Mouse (Mus musculus): ENCODE measurements around the gene Atf3.

The Atf3 gene

GRCm38 (mm10) chr1:191193657-191194424 is 24.0 kb downstream of the Atf3 start:
- DNase-seq (ENCODE audit: extremely low read depth, insufficient read length, low spot score): no peak

DNA sequence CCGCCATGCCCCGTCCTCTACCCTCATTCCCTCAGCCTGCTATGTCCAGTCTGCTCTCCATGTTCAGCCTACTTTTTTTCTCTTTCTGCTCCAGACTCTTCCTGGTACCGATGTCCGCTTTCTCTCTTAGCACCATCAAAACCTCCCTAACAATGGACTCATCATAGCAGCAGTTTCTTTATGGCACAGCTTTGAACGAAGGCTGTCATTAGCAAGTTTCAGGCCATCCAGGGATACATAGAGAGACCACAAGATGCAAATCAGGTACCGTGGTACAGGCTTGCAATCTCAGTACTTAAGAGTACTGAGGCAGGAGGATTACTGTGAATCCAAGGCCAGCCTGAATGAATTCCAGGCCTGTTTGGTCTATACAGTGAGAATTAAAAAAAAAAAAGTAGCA is 25.1 kb downstream of the Atf3 start:
- DNase-seq (ENCODE audit: extremely low read depth, insufficient read length, low spot score): no peak

GRCm38 (mm10) chr1:191192213-191192612 is 25.6 kb downstream of the Atf3 start:
- no peak for DNase-seq (ENCODE audit: extremely low read depth, insufficient read length, low spot score)

DNA sequence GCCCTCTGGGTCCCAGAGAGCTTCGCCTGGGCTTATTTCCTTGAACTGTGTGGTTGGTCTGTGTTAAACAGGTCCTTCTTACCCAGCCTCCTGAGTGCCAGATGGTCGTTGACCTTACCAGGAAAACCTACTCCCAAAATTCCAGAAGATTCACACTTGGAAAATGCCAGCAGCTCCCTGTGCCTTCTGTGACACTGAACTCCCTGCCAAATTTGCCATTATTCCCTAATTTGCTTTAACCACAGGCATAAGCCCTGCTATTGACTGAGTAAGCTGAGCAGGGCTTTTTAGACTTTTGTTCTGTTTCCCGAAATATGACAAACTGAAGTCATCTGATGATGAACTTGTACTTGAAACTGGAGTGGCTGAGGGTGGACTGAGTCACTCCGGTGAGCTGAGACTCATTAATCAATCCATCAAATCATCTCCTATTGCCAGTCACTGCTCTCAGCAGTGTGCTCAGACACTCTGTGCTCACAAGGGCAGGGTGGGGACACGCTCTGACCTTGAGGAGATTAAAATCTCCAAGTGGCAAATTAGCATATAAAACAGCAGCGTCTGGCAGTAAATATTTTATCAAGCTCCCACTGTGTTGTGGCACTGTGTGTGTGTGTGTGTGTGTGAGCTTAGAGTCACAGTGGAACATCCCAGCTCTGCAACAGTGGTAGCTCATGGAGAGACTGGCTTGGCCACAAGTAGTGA is 28.0 kb downstream of the Atf3 start:
- no peak for DNase-seq (ENCODE audit: extremely low read depth, insufficient read length, low spot score)

GRCm38 (mm10) chr1:191186386-191186770 is 31.5 kb downstream of the Atf3 start:
- DNase-seq (ENCODE audit: extremely low read depth, insufficient read length, low spot score): no peak

GRCm38 (mm10) chr1:191185761-191186385 is 32.0 kb downstream of the Atf3 start:
- DNase-seq (ENCODE audit: extremely low read depth, insufficient read length, low spot score): no peak

DNA sequence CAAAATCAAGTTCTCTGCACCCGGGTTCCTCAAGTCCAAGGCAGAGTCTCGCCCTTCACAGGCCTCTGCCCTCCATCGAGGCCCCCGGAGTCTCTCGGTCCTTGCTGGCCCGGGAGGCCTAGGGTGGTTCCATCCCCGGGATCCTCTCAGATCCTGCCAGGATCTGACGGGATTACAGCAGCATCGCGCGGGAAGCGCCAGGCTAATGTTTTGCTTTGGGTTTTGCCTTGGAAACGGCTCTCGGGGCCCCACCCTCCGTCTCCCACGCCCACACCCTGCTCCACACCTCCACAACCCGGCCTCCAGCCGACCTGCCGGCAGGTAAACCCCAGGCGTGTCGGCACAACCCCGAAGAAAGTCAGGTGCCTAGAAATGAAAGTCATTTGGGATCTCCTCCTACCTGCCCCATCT is 33.0 kb downstream of the Atf3 start:
- DNase-seq (ENCODE audit: extremely low read depth, insufficient read length, low spot score): no peak

- no peak for DNase-seq (ENCODE audit: extremely low read depth, insufficient read length, low spot score)
Measured at GRCm38 (mm10) chr1:191184066-191184815, 33.6 kb downstream of the Atf3 start.

GRCm38 (mm10) chr1:191183163-191184065 is 34.4 kb downstream of the Atf3 start:
- no peak for DNase-seq (ENCODE audit: extremely low read depth, insufficient read length, low spot score)

GRCm38 (mm10) chr1:191182431-191183162 is 35.2 kb downstream of the Atf3 start:
- DNase-seq (ENCODE audit: extremely low read depth, insufficient read length, low spot score): no peak

GRCm38 (mm10) chr1:191181469-191182259 is 36.2 kb downstream of the Atf3 start:
- DNase-seq (ENCODE audit: extremely low read depth, insufficient read length, low spot score): no peak

GRCm38 (mm10) chr1:191180397-191180796 is 37.4 kb downstream of the Atf3 start:
- no peak for DNase-seq (ENCODE audit: extremely low read depth, insufficient read length, low spot score)

DNA sequence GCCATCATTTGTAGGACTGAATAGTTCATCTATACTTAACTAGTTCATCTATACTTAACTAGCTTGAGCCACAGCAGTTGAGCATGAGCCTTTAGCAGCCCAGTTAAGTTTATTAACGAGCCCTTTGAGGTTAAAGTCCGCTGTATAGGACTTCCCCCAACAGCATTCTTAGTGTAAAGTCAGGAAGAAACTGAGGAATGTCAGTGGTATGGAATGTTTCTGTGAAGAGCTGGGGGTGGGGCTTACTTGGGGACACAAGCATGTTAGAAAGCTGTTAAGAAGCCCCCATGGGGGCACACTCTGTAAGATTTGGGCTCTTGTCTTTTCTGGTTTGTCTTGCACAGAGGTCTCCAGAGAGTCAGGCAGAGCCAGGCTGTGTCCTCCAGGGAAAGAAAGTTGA is 38.0 kb downstream of the Atf3 start:
- DNase-seq (ENCODE audit: extremely low read depth, insufficient read length, low spot score): no peak

GRCm38 (mm10) chr1:191178511-191179188 is 39.2 kb downstream of the Atf3 start:
- no peak for DNase-seq (ENCODE audit: extremely low read depth, insufficient read length, low spot score)

DNA sequence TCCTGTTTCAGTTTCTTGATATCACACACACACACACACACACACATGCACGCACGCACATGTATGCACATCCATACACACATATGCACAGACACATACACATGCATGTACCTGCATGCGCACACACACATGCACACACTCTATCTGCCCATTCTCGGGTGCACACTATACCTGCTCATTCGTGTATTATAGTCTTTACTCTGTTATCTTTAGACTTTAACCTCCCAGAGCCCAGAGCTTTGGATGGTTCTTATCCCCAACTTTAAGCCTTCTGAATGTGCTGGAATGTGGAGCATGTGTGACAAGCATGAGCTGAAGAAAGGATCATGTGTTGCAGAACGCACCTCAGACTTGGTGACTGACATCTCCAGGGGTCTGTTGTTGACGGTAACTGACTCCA is 41.0 kb downstream of the Atf3 start:
- DNase-seq (ENCODE audit: extremely low read depth, insufficient read length, low spot score): no peak

- no peak for DNase-seq (ENCODE audit: extremely low read depth, insufficient read length, low spot score)
Measured at GRCm38 (mm10) chr1:191172487-191172886, 45.4 kb downstream of the Atf3 start.

GRCm38 (mm10) chr1:191170444-191170843 is 47.4 kb downstream of the Atf3 start:
- no peak for DNase-seq (ENCODE audit: extremely low read depth, insufficient read length, low spot score)

DNA sequence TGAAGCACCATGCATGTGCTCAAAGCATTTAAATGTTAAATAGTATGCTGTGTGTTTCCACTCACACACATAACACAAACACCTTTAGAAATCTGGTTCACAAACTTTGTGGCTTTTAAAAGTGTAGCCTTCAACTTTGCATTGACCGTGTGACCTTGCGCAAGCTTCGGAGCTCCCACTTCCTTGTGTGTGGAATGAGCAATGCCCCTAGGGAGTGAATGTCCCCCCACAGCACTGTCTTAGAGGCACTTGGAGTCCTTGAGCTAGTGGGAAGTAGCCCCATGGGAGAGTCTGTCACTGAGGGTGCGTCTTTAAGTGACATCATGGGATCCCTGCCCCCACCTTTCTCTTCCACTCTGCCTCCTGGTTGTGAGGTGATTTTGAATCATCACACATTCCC is 51.6 kb downstream of the Atf3 start:
- DNase-seq (ENCODE audit: extremely low read depth, insufficient read length, low spot score): no peak
